Mouse (Mus musculus) gastrocnemius, postnatal 36 days (tissue): ENCODE results near the gene Phlpp1. TPM values are rescaled to one million over a fixed set of nuclear protein-coding genes. Genes with fewer than 3 reads are reported as not detected.

Experiments
- DNase-seq, 2 experiments: peaks; one replicate each; pipeline ENCODE4 v3.0.0; 2022
- intact Hi-C: fragments of 180-260 bp; cut with DNase I; formaldehyde crosslinking; loops from one replicate; pipeline ENCODE4 v1.15.1; 2025
- long read RNA-seq, 2 experiments: library from polyadenylated mRNA; stranded (forward); transcript quantifications; one replicate each; pipeline ENCODE4 v2.0.0; 2021
- total RNA-seq, 2 experiments: library from RNA; stranded (reverse); gene quantifications; 2 replicates each; pipeline ENCODE4 v1.2.3; 2021

Phlpp1 gene
- 1 to 10 TPM; 6.3 to 6.9 TPM for total RNA-seq
- long read RNA-seq, experiment 1, partial matches to known transcripts, result 1 of 4 reads
- long read RNA-seq, experiment 1, other reads (novel, unspliced or antisense), result 3 of 4 reads
- long read RNA-seq, experiment 2, full-length matches to known transcripts, result 2 of 5 reads
- long read RNA-seq, experiment 2, partial matches to known transcripts, result 1 of 5 reads
- long read RNA-seq, experiment 2, other reads (novel, unspliced or antisense), result 2 of 5 reads

DNA sequence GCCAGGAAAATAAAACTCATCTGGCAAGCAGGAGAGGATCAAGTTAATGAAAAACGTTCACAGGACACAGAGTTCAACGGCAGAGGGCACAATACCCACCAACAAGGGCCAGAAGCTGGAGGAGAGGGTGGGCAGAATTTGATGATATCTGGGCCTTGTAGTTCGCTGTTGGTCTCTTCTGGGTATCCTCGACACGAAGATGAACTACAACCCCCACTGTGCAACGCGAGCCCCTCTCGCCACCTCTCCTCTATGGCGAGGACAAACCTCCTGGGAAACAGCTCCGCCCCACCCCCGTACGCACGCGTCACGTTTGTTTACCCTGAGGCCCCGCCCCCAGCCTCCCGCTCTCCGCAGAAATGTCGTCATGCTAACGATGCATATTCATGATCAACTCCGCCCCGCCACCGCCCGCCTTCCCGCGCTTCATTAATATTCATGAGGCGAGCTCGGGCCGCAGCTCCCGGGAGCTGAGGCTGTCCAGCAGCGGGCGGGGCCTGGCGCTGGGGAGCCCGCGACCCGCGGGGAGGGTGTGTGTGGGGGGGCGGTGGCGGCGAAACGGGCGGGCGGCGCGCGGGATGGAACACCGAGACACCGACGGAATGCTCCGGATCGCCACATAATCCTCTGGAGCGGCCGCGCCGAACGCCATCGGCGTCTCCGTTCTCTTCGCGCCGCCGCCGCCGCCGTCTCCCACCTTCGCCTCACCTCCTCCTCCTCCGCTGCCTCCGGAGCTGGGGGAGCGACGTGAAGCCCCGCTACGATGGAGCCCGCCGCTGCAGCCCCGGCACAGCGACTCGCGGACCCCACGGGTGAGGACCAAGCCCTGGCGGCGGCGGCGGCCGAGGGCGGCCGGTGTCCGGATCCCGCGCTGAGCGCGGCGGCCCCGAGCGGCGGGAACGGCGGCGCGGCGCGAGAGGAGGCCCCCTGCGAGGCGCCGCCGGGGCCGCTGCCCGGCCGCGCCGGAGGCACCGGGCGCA is at the start of gene Phlpp1:
Phlpp1 (plus strand) TSS at position 512 of the 980 bp plus-strand sequence.
- intact Hi-C loops, result no loop called here
- peak; percentile 99 to 100 for DNase-seq

DNA sequence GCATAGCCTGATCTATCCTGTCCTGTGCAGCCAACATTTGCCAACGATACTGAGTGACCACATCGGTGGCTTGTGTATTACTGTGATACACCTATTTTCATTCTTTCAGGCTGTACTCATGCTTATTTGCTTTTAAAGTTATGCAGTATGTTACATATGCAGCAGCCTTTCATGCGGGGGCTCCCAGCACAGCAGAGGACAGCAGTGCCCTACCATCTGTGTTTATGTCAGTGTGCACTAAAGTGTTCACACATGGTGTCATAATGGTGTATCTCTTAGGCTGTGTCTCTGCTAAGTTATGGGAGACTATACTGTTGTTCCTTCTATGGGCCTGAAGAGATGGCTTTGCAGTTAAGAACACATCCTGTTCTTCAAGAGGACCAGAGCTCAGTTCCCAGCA is 45.0 kb upstream of the Phlpp1 start:
- intact Hi-C loops, result no loop called here

GRCm38 (mm10) chr1:106131697-106132349 is 39.7 kb upstream of the Phlpp1 start:
- intact Hi-C loops, result no loop called here
- no peak for DNase-seq

More for the DNA sequence above, 45.0 kb upstream of the Phlpp1 start:
- no peak for DNase-seq

GRCm38 (mm10) chr1:106132350-106132700 is 39.2 kb upstream of the Phlpp1 start:
- DNase-seq, result no peak
- intact Hi-C loops, result no loop called here

DNA sequence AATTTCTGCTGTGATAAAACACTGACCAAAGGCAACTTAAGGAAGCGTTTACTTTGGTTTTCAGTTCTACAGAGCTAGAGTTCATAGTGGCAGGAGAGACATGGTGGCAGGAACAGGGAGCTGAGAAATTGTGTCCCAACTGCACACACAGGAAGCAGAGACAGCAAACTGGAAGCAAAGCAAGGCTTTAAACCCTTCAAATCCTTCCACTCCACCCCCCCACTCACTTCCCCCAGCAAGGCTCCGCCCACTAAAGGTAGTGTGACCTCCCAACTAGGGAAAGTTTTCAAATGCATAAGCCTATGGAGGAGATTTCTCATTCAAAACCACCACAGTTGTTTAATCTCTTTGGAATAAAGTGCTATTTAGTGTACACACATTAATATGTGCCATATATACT is 32.9 kb upstream of the Phlpp1 start:
- intact Hi-C loops, result no loop called here
- DNase-seq, result no peak

- no peak for DNase-seq
- intact Hi-C loops, result no loop called here
Observed at GRCm38 (mm10) chr1:106139137-106139536, 32.4 kb upstream of the Phlpp1 start.

DNA sequence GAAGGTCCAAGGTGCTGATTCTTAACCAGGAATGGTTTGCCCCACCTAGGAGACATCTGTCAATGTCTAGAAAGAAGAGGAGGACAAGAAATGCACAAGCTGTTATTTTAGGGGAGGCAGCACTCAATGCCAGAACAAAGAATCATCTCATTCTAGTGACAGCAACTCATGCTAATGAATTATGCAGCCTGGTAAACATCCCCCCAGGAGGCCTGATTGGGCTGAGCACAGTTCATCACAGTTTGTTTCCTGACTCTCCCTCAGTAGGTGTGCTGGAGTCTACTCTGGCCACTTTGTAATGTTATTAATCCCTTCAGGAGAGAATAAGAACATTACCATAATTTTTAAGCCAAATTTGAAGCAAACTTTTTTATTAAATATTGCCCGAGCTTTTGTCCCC is 29.5 kb upstream of the Phlpp1 start:
- DNase-seq, result no peak
- intact Hi-C loops, result no loop called here

DNA sequence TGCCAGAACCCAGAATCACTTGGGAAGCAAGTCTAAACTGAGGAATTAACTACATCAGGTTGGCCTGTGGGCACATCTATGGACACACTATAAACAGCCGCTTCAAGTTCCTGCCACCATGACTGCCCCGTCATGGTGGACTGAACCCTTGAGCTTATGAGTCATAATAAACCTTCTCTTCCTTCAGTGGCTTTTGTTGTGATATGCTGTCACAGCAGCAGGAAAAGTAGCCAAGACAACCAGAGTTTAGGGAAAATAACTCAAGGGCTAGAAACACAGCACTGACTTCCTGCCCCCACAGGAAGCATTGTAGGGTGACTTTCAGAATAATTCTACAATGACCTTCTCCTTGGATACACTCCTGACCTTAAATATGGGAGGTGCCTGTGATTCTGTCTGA is 27.0 kb upstream of the Phlpp1 start:
- intact Hi-C loops, result no loop called here
- no peak for DNase-seq

DNA sequence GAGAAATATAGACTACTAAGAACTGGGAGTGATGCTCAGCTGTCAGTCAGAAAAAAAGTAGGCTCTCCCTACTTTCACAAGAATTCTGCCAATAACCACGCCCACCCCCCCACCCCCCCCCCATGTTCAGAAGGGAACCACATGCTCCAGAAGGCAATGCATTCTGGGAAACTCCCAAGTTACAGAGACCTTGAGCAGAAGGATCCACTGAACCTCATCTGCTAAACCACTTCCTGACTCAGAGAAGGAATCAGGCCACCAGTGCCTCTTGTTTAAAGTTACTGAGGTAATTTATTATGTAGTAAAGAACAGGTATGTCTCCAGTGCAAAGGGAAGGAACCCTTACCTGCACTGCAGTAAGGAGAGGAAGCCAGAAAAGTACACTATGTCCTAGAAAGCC is 26.5 kb upstream of the Phlpp1 start:
- no peak for DNase-seq
- intact Hi-C loops, result no loop called here

GRCm38 (mm10) chr1:106145565-106146190 is 25.9 kb upstream of the Phlpp1 start:
- intact Hi-C loops, result no loop called here
- no peak for DNase-seq

DNA sequence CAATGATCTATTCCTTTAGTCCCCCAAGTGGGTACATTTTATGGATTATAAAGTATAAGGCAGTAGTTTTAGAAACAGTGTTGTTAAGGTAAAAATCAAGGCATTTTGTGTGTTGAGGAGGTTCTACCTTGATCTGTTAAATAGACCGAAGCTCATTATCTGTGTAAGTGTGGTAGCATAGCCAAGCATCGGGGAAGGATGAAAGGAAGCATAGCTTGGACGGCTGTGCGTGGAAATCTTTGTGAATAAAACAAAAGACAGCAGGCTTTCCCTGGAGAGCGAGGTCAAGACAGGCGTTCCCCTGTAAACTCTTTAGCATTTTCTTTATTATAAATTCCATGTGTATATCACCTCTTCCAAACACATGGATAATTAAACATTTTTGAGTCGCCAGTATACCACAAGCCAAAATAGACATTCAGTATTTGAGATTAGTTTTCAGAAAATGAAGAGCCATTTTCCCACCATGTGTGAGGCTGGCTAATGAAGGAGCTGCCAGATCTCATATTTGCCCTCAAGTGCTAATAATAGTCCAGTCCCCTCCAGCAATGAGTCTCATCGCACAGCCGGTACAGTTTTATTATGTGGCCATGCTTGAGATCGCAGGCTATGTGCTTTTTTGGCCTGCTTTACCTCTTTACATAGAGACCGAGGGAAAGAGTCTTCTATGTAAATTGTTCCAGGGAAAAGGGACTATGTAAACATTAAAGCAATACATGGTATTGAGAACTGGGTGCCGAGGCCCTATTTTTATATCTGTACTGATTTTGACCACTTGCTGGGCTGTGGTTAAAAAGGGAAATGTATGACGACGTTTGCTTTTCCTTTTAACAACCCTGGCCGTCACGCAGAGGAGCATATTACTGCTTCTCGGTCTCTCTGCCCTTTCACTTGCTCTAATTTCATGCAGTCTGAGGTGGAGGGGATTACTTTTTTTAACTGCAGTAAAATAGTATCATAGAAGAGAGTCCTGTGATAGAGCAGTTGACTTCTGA is 22.9 kb upstream of the Phlpp1 start:
- intact Hi-C loops, result no loop called here
- no peak for DNase-seq

DNA sequence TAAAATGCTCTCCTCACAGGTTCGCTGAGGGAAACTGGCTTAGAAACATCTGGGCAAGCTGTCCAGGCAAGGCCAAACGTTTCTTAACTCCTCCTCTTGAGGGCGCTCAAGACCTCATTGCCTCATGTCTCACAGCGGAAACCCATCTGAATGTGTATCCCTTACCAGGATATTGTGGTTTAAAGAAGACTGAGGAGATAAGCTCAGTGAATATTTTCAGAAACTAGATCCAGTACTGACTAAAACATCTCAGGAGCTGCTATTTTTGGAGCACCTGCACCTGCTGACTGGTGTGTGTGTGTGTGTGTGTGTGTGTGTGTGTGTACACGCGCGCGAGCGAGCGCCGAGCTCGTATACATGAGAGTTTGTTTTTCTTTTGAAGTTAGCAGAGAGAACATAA is 19.7 kb upstream of the Phlpp1 start:
- intact Hi-C loops, result no loop called here
- DNase-seq, result no peak

DNA sequence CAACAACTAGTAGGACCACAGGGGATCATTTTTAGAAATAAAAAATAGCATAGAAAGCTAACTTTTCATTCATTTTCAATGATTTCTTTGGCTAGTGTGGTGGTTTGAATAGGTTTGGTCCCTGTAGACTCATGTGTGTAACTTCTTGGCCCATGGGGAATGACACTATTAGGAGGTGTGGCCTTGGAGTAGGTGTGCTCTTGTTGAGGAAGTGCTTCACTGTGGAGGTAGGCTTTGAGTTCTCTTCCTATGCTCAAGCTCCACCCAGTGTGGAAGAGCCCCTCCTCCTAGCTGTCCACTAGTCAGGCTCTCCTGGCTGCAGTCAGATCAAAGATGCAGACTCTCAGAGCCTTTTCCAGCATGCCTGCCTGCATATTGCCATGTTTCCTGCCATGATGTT is 18.8 kb upstream of the Phlpp1 start:
- no peak for DNase-seq
- intact Hi-C loops, result no loop called here

DNA sequence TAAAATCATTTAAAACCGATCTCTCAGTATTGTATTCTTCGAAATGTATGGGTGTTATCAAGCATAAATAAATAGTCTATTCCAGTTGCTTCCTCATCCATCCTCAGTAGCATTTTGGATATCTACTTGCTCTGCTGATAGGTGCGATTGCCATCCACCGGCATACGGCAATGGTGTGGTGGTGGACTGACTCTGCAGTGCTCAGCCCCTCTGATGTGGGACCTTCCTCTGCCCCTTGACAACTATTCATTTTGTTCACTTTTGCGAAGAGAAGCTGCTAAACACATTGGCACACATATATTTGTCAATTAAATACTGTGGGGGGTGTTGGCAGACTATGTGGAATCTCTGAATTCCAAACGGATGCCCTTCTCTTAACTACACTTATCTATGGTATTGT is 17.0 kb upstream of the Phlpp1 start:
- intact Hi-C loops, result no loop called here
- DNase-seq, result no peak

DNA sequence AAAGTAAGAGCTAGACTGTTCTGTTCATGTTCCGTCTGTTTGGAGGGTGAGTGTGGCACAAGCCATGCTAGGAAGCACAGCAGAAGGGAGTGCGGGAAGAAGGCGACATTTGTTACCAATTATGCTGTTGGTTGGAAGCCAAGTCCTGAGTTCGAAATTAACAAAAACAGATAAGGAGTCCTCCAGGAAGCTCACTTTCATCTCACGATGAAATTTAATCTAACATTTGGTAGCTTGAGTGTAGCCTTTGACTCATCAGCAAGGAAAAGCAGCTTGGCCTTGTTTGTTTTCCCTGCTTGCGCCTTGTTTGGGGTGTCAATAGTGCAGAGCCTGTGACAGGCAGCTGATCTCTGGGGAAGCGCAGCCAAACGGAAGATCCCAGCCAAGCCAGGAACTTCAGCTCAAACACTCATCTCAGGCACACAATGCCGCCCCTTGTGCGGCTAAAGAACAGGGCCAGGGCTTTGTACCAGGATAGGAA is 16.4 kb upstream of the Phlpp1 start:
- DNase-seq, result no peak
- intact Hi-C loops, result loop anchor here (5.0 kb wide), 2 partner anchors 83 to 227 kb away; no protein-coding TSS in a partner anchor

DNA sequence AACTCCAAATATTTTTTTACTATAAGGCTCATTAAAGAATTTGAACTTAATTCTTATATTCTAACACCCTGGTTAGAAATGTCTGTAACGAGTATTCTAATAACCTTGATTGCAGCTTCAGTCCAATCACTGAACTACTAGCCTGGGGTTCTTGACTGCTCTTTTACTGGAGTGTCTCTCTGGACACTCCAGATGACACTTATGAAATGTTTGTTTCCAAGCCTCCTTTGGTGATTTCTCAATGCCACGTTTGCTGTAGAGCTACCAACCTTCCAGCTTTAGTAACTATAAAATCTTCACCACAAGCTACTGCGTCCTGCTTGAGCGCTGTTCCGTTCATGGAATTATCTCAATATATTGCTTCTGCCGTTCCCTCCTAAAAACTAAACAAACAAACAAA is 15.8 kb upstream of the Phlpp1 start:
- no peak for DNase-seq
- intact Hi-C loops, result loop anchor here (5.0 kb wide), 2 partner anchors 83 to 227 kb away; no protein-coding TSS in a partner anchor

DNA sequence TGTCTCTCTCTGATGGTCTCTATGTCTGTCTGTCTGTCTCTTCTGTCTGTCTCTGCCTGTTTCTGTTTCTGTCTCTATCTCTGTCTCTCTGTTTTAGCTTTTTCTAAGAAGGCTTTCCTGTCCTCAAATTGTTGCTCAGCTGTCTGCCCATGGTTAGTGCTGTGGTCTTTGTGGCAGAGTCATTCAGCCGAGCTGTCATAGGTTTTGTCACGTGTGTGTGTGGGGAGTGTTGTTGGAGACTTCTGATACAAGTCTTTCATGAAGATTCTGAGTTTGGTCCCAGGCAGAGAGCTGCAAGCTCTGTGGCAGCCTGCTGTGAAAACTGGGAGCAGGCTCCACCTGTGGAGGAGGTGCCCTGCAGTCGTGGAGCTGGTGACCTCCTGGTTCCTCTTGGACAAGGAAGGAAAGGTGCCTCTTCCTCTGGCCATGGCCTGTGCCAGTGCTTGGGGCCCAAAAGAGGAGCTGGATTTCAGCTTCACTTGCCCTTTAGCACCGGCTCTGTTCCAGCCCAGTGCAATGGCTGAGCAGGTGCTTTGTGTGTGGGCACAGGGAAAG is 13.5 kb upstream of the Phlpp1 start:
- intact Hi-C loops, result loop anchor here (5.0 kb wide), 2 partner anchors 86 to 224 kb away; no protein-coding TSS in a partner anchor

GRCm38 (mm10) chr1:106159667-106160066 is 11.9 kb upstream of the Phlpp1 start:
- intact Hi-C loops, result loop anchor here (5.0 kb wide), 2 partner anchors 87 to 223 kb away; no protein-coding TSS in a partner anchor
- no peak for DNase-seq

More for the DNA sequence above, 13.5 kb upstream of the Phlpp1 start:
- DNase-seq, result no peak

DNA sequence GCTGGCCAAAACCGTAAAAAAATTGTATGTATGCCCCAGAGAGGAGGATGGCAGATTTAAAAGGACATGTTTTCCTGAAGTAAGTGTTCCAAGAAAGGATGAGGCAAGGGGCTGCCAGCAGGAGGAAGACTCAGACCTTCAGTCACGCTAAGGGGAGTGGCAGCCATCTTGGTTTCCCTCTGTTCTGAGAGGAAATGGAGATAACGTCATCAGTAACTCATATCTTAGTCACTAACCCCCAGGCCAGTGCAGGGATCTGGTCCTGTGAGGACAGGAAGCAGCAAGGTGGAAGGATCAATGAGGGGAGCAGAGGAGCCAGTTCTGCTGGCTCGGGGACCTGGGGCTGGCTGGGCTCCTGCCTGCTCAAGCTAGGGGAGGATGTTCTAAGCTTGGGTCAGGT is 10.6 kb upstream of the Phlpp1 start:
- intact Hi-C loops, result no loop called here
- DNase-seq, result no peak
